Mouse (Mus musculus) midbrain, embryonic 13.5 days (tissue): ENCODE measurements around the gene Ep300. TPM values are rescaled to one million over a fixed set of nuclear protein-coding genes. Genes with fewer than 3 reads are reported as not detected.

Experiments
- ATAC-seq: fragments of 200-750 bp; cut with Nextera tagmentation; 2 replicates; pipeline ENCODE4 v1.8.0; 2017; ENCODE audit warnings: mild to moderate bottlenecking, moderate TSS enrichment, moderate library complexity
- H3K27ac ChIP-seq: fragments of 300-500 bp; sonication (generic); 2 replicates; pipeline ENCODE4 v1.5.1; 2015; ENCODE audit warnings: inconsistent platforms, mild to moderate bottlenecking, moderate library complexity
- H3K27me3 ChIP-seq: fragments of 300-500 bp; sonication (generic); 2 replicates; pipeline ENCODE4 v1.6.1; 2015; ENCODE audit warnings: mild to moderate bottlenecking, inconsistent platforms
- H3K36me3 ChIP-seq: fragments of 300-500 bp; sonication (generic); 2 replicates; pipeline ENCODE4 v1.6.1; 2015; ENCODE audit warnings: mild to moderate bottlenecking, inconsistent platforms
- H3K4me1 ChIP-seq: fragments of 300-500 bp; sonication (generic); replicated peaks from 2 replicates; pipeline ENCODE4 v1.6.1; 2015; ENCODE audit warnings: inconsistent platforms
- H3K4me2 ChIP-seq: fragments of 300-500 bp; sonication (generic); replicated peaks from 2 replicates; pipeline ENCODE4 v1.6.1; 2015; ENCODE audit warnings: moderate library complexity, mild to moderate bottlenecking, inconsistent platforms
- H3K4me3 ChIP-seq: fragments of 300-500 bp; sonication (generic); replicated peaks from 2 replicates; pipeline ENCODE4 v1.5.1; 2015; ENCODE audit warnings: mild to moderate bottlenecking, inconsistent platforms
- H3K9ac ChIP-seq: fragments of 300-500 bp; sonication (generic); replicated peaks from 2 replicates; pipeline ENCODE4 v1.6.1; 2015; ENCODE audit warnings: mild to moderate bottlenecking, inconsistent platforms
- H3K9me3 ChIP-seq: fragments of 300-500 bp; sonication (generic); 2 replicates; pipeline ENCODE4 v1.6.1; 2016; ENCODE audit warnings: mild to moderate bottlenecking, inconsistent platforms
- WGBS: fragments of 180-500 bp; shearing (Covaris S2); methylation state at CpG from one replicate; pipeline ENCODE4 v1.1.7; 2015; 5-methylcytosine and 5-hydroxymethylcytosine counted together
- polyA plus RNA-seq: library from polyadenylated mRNA; unstranded; fragments of >200 nt; fragmentation: Nextera tagmentation; extraction: Ambion mirVana; gene quantifications from 2 replicates; pipeline ENCODE4 v1.2.1, GENCODE M21; 2015

The Ep300 gene
- 22.8 and 25.3 TPM in 2 replicates for polyA plus RNA-seq

- no peaks in the 10 kb centered on the region for H3K27me3 ChIP-seq
- peaks cover 32% of the 10 kb centered on the region for H3K4me1 ChIP-seq
- peak within 1 kb of the TSS; percentile 92 for H3K4me2 ChIP-seq
- H3K4me3 ChIP-seq = peak within 1 kb of the TSS; percentile 98
- WGBS = under 1% methylated on average over 50 of the region's 68 CpGs
- peak within 1 kb of the TSS; percentile 100 for H3K27ac ChIP-seq
- H3K36me3 ChIP-seq = no peaks in the 10 kb centered on the region
- peak; percentile 93 for ATAC-seq
- H3K9ac ChIP-seq = peak within 1 kb of the TSS; percentile 100
- no peaks in the 10 kb centered on the region for H3K9me3 ChIP-seq
Measured at GRCm38 (mm10) chr15:81584913-81585745, at the start of gene Ep300. TSS of gene Ep300 (plus strand) at chr15:81585351.

- no peaks in the 10 kb centered on the region for H3K36me3 ChIP-seq
- no peaks in the 10 kb centered on the region for H3K9me3 ChIP-seq
- no peaks in the 10 kb centered on the region for H3K27me3 ChIP-seq
- H3K27ac ChIP-seq = no peak overlapping the region
- H3K4me3 ChIP-seq = no peak overlapping the region
- WGBS = 6% methylated on average over 8 of the region's 9 CpGs
- H3K9ac ChIP-seq = no peak overlapping the region
- peak; percentile 68 for ATAC-seq
- H3K4me2 ChIP-seq = peak overlapping the region; percentile 6
- peaks cover 4% of the 10 kb centered on the region; the same call in 1 of the 2 replicates for H3K4me1 ChIP-seq
Measured at GRCm38 (mm10) chr15:81535881-81536351, 49.2 kb upstream of the Ep300 start.

- 85% methylated on average over 4 of the region's 4 CpGs for WGBS
- Histone ChIP-seq H3K36me3 (no peaks in the 10 kb centered on the region), H3K9me3 (no peaks in the 10 kb centered on the region), H3K27ac (no peak overlapping the region), H3K4me3 (no peak overlapping the region), H3K4me1 (peaks cover 4% of the 10 kb centered on the region; the same call in 1 of the 2 replicates), H3K9ac (no peak overlapping the region), H3K4me2 (no peak overlapping the region), H3K27me3 (no peaks in the 10 kb centered on the region)
- ATAC-seq = no peak
Measured at GRCm38 (mm10) chr15:81538149-81538548, 47.0 kb upstream of the Ep300 start.

- Histone ChIP-seq H3K27me3 (no peaks in the 10 kb centered on the region), H3K36me3 (no peaks in the 10 kb centered on the region), H3K4me3 (no peak overlapping the region), H3K9me3 (no peaks in the 10 kb centered on the region), H3K4me1 (peaks cover 4% of the 10 kb centered on the region; the same call in 1 of the 2 replicates), H3K27ac (no peak overlapping the region), H3K4me2 (no peak overlapping the region), H3K9ac (no peak overlapping the region)
- WGBS = 69% methylated on average over 2 of the region's 2 CpGs
- ATAC-seq = no peak
Measured at GRCm38 (mm10) chr15:81539560-81539959, 45.6 kb upstream of the Ep300 start.

GRCm38 (mm10) chr15:81544916-81545315 is 40.2 kb upstream of the Ep300 start:
- no peak overlapping the region for H3K4me2 ChIP-seq
- H3K36me3 ChIP-seq = no peaks in the 10 kb centered on the region
- no peak overlapping the region for H3K27ac ChIP-seq

GRCm38 (mm10) chr15:81545387-81546176 is 39.6 kb upstream of the Ep300 start:
- no peaks in the 10 kb centered on the region for H3K27me3 ChIP-seq
- no peak overlapping the region for H3K4me3 ChIP-seq
- no peaks in the 10 kb centered on the region for H3K4me1 ChIP-seq
- no peaks in the 10 kb centered on the region for H3K9me3 ChIP-seq
- WGBS = 86% methylated on average over 5 of the region's 5 CpGs
- no peak overlapping the region for H3K9ac ChIP-seq
- no peak overlapping the region for H3K27ac ChIP-seq
- H3K4me2 ChIP-seq = no peak overlapping the region
- ATAC-seq = no peak
- no peaks in the 10 kb centered on the region for H3K36me3 ChIP-seq

More at GRCm38 (mm10) chr15:81544916-81545315, 40.2 kb upstream of the Ep300 start:
- H3K9me3 ChIP-seq = no peaks in the 10 kb centered on the region
- no peaks in the 10 kb centered on the region for H3K4me1 ChIP-seq
- H3K27me3 ChIP-seq = no peaks in the 10 kb centered on the region
- H3K9ac ChIP-seq = no peak overlapping the region
- 93% methylated on average over 2 of the region's 2 CpGs for WGBS
- ATAC-seq = no peak
- no peak overlapping the region for H3K4me3 ChIP-seq

- H3K9ac ChIP-seq = no peak overlapping the region
- H3K27me3 ChIP-seq = no peaks in the 10 kb centered on the region
- H3K36me3 ChIP-seq = no peaks in the 10 kb centered on the region
- no peak overlapping the region for H3K4me3 ChIP-seq
- ATAC-seq = no peak
- 80% methylated on average over 1 of the region's 1 CpGs for WGBS
- H3K4me1 ChIP-seq = no peaks in the 10 kb centered on the region
- H3K4me2 ChIP-seq = no peak overlapping the region
- no peak overlapping the region for H3K27ac ChIP-seq
- no peaks in the 10 kb centered on the region for H3K9me3 ChIP-seq
Measured at GRCm38 (mm10) chr15:81553455-81553854, 31.7 kb upstream of the Ep300 start.

GRCm38 (mm10) chr15:81554558-81555297 is 30.4 kb upstream of the Ep300 start:
- Histone ChIP-seq H3K36me3 (no peaks in the 10 kb centered on the region), H3K4me3 (no peak overlapping the region), H3K4me1 (no peaks in the 10 kb centered on the region), H3K27me3 (no peaks in the 10 kb centered on the region), H3K4me2 (no peak overlapping the region), H3K9me3 (no peaks in the 10 kb centered on the region), H3K27ac (no peak overlapping the region), H3K9ac (no peak overlapping the region)
- WGBS = 81% methylated on average over 18 of the region's 18 CpGs
- no peak for ATAC-seq

GRCm38 (mm10) chr15:81555986-81556385 is 29.2 kb upstream of the Ep300 start:
- Histone ChIP-seq H3K9ac (no peak overlapping the region), H3K4me2 (no peak overlapping the region), H3K4me1 (no peaks in the 10 kb centered on the region), H3K36me3 (no peaks in the 10 kb centered on the region), H3K27ac (no peak overlapping the region), H3K27me3 (no peaks in the 10 kb centered on the region), H3K9me3 (no peaks in the 10 kb centered on the region), H3K4me3 (no peak overlapping the region)
- ATAC-seq = no peak
- 62% methylated on average over 3 of the region's 3 CpGs for WGBS

GRCm38 (mm10) chr15:81561501-81561900 is 23.6 kb upstream of the Ep300 start:
- WGBS = 71% methylated on average over 3 of the region's 3 CpGs
- Histone ChIP-seq H3K27ac (no peak overlapping the region), H3K36me3 (no peaks in the 10 kb centered on the region), H3K4me1 (no peaks in the 10 kb centered on the region), H3K9ac (no peak overlapping the region), H3K4me2 (no peak overlapping the region), H3K4me3 (no peak overlapping the region), H3K27me3 (no peaks in the 10 kb centered on the region), H3K9me3 (no peaks in the 10 kb centered on the region)
- ATAC-seq = no peak

GRCm38 (mm10) chr15:81561996-81562395 is 23.2 kb upstream of the Ep300 start:
- no peaks in the 10 kb centered on the region for H3K36me3 ChIP-seq
- no peaks in the 10 kb centered on the region for H3K27me3 ChIP-seq
- H3K4me2 ChIP-seq = no peak overlapping the region
- 83% methylated on average over 9 of the region's 9 CpGs for WGBS
- no peaks in the 10 kb centered on the region for H3K4me1 ChIP-seq
- H3K27ac ChIP-seq = no peak overlapping the region
- H3K4me3 ChIP-seq = no peak overlapping the region
- ATAC-seq = no peak
- no peaks in the 10 kb centered on the region for H3K9me3 ChIP-seq
- H3K9ac ChIP-seq = no peak overlapping the region
